Mouse (Mus musculus) testis, adult 2 months (tissue): ENCODE data around the gene Angpt4.

Experiments
- CTCF ChIP-seq: fragments of 200-500 bp; IDR thresholded peaks from 2 replicates; pipeline ENCODE4 v1.5.1; 2012; ENCODE audit warnings: low read depth, mild to moderate bottlenecking, inconsistent platforms, low read length, moderate library complexity; ENCODE audit not compliant: control insufficient read depth, insufficient read depth, insufficient replicate concordance
- POLR2A ChIP-seq: fragments of 200-500 bp; IDR thresholded peaks from 2 replicates; pipeline ENCODE4 v1.6.1; 2012; ENCODE audit warnings: low read depth, mild to moderate bottlenecking, inconsistent platforms, low read length, moderate library complexity; ENCODE audit not compliant: control insufficient read depth

GRCm38 (mm10) chr2:151968451-151968850 lies 57.4 kb downstream of the Angpt4 start:
- no peak for TF ChIP-seq CTCF
- TF ChIP-seq POLR2A: no peak
